Mouse (Mus musculus) skeletal muscle tissue, adult 2 months (tissue): ENCODE measurements around the gene Mrps7.

Experiments used
- DNase-seq: peaks from one replicate; pipeline ENCODE4 v3.0.0-alpha.2; 2012; ENCODE audit warnings: low read depth, low spot score

Mrps7 gene

GRCm38 (mm10) chr11:115647459-115647858 is 43.7 kb downstream of the Mrps7 start:
- DNase-seq = peak; percentile 78

- DNase-seq = no peak
Observed at GRCm38 (mm10) chr11:115649706-115650105, 46.0 kb downstream of the Mrps7 start.

GRCm38 (mm10) chr11:115651680-115652079 is 48.0 kb downstream of the Mrps7 start:
- DNase-seq = no peak

DNA sequence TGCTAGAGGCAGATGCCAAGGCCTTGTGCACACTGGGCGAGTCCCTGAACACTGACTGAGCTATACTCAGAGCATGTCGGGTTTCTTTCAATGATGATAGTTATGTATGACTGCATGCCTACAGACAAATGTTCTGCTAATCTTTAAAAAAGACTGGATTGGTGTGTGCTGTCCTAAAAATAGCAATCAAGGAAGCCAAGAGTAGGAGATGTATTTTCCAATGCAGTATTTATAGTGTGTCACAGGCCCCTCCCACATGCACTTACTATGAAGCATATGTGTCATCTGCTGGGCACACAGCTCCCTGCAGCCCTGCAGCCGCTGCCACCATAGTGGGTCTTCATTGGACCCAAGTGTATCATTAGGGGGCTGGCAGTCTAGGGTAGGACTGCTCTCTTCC is 49.5 kb downstream of the Mrps7 start:
- no peak for DNase-seq

- no peak for DNase-seq
Observed at GRCm38 (mm10) chr11:115654128-115654527, 50.4 kb downstream of the Mrps7 start.
